In genomic region chr2:51936585-51936984, GRCm38 (mm10) we compare ENCODE assay signal across 12 mouse cellular contexts.
"Had no signal": no experiment of that assay in that cellular context is flagged by ENCODE, and none has a peak within 500 bp of the region (broad histone marks: within the 10 kb centered on the region; RNA-seq: fewer than 3 reads in every experiment).

No protein-coding gene starts in this region.

- H3K4me3 ChIP-seq: kidney, embryonic 15.5 days; left cerebral cortex, adult 2 months; liver, embryonic 13.5 days had no signal

- H3K4me2 ChIP-seq: kidney, embryonic 15.5 days; midbrain, embryonic 11.5 days had no signal

- DNase-seq: kidney, adult 11 months; kidney, adult 8-10 months; kidney, postnatal 10 days; layer of hippocampus, postnatal 36 days; liver, embryonic 13.5 days; lung, adult 2 months; lung, postnatal 14 days; lung, postnatal 4 days; midbrain, embryonic 14.5 days had no signal

- H3K36me3 ChIP-seq: kidney, embryonic 15.5 days had no signal

- H3K27ac ChIP-seq: kidney, embryonic 15.5 days; left cerebral cortex, adult 2 months had no signal

- H3K9me3 ChIP-seq: kidney, embryonic 15.5 days; liver, embryonic 13.5 days had no signal

- H3K9ac ChIP-seq: kidney, embryonic 15.5 days; liver, embryonic 13.5 days had no signal

- H3K27me3 ChIP-seq: kidney, embryonic 15.5 days; liver, embryonic 13.5 days had no signal
